Mouse (Mus musculus): ENCODE results near the gene Slc35g1. TPM values are rescaled to one million over a fixed set of nuclear protein-coding genes. Genes with fewer than 3 reads are reported as not detected.

The Slc35g1 gene
- polyA plus RNA-seq, 1 experiment from 2014 or later: 7.9 TPM

DNA sequence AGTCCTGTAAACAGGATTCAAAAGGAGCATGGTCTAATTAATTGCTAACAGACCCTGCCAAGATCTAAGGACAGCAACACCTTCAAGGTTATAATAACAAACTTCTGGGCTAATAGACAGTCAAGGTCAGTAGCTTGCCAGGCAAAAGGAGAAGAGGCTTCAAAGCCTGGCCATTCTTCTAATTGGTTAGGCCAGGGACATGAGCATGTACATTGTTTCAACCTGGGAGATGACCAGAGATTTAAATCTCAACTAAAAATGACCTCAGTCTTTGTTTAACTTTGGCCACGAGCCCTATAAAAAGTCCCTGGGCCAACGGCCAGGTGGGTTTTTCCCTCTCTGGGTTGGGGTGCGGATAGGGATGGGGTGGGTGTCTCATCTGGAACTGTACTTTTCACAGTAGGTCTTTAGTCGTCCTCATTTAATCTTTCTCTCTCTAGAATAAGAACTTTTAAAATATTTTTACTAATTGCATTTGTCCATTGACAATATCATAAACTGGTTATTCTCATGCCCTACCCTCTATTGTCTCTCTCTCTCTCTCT, 25.0 kb downstream of the Slc35g1 start:
- Histone ChIP-seq H3K4me2 (replicated peaks; ENCODE audit: low read depth, low read length) (no peak overlapping the region), H3K4me1 (ENCODE audit: insufficient read depth, low read length) (peaks cover 5% of the 10 kb centered on the region; the same call in 1 of the 2 replicates), H3K9me3 (ENCODE audit: low read length) (no peaks in the 10 kb centered on the region), H3K27ac (ENCODE audit: low read length) (no peak overlapping the region), H3K27me3 (ENCODE audit: insufficient read depth, low read length) (no peaks in the 10 kb centered on the region; the same call in 1 of the 2 replicates), H3K9ac (replicated peaks; ENCODE audit: low read length) (no peak overlapping the region), H3K4me3 (ENCODE audit: low read length) (no peak overlapping the region), H3K36me3 (ENCODE audit: insufficient read depth, low read length) (no peaks in the 10 kb centered on the region)
- ATAC-seq (ENCODE audit: low FRiP score, low TSS enrichment): no peak
- 55% methylated on average over 4 of the region's 4 CpGs for WGBS

DNA sequence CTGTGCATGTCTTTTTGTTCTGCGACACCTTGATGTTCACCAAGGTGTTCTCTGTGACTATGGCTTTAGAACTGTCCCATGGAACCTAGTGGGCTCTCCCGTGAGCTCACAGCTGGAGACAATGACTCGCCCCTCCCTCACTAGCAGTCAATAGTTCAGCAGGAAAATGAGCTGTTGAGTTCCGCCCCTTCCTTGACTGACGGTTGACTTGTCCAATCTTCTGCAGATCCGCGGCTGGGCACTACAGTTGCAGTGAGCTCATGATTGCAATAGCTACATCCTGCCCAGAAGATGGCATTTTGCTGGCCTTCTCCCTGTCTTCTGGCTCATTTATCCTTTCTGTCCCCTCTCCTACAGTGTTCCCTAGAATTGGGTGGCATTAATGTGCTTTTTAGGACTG, 25.7 kb downstream of the Slc35g1 start:
- Histone ChIP-seq H3K4me3 (ENCODE audit: low read length) (no peak overlapping the region), H3K4me2 (replicated peaks; ENCODE audit: low read depth, low read length) (no peak overlapping the region), H3K27ac (ENCODE audit: low read length) (no peak overlapping the region), H3K9me3 (ENCODE audit: low read length) (no peaks in the 10 kb centered on the region), H3K9ac (replicated peaks; ENCODE audit: low read length) (no peak overlapping the region), H3K27me3 (ENCODE audit: insufficient read depth, low read length) (no peaks in the 10 kb centered on the region; the same call in 1 of the 2 replicates), H3K4me1 (ENCODE audit: insufficient read depth, low read length) (peaks cover 5% of the 10 kb centered on the region; the same call in 1 of the 2 replicates), H3K36me3 (ENCODE audit: insufficient read depth, low read length) (no peaks in the 10 kb centered on the region)
- WGBS: 68% methylated on average over 7 of the region's 7 CpGs
- ATAC-seq (ENCODE audit: low FRiP score, low TSS enrichment): no peak

DNA sequence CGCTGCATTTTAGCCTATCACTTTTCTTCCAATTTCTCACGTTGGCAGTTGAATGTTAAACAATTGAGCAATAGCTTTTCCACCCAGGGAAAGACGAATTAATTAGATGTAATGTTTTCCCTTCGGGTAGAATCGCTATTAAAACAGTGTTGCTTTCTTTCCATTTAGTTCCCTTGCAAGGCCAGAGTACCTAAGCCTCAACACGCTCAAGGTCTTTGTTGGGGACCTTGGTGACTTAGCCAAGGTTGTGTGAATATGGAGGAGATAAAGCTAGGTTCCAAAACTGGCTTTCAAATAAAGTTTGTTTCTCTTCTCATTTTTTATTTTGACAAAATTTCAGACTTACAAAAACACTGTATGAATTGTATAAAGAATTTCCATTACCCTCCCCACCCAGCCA, 27.1 kb downstream of the Slc35g1 start:
- peaks cover 5% of the 10 kb centered on the region; the same call in 1 of the 2 replicates for H3K4me1 ChIP-seq (ENCODE audit: insufficient read depth, low read length)
- H3K9ac ChIP-seq (replicated peaks; ENCODE audit: low read length): no peak overlapping the region
- no peak for ATAC-seq (ENCODE audit: low FRiP score, low TSS enrichment)
- no peaks in the 10 kb centered on the region for H3K36me3 ChIP-seq (ENCODE audit: insufficient read depth, low read length)
- H3K27me3 ChIP-seq (ENCODE audit: insufficient read depth, low read length): no peaks in the 10 kb centered on the region; the same call in 1 of the 2 replicates
- no peak overlapping the region for H3K4me2 ChIP-seq (replicated peaks; ENCODE audit: low read depth, low read length)
- no peak overlapping the region for H3K27ac ChIP-seq (ENCODE audit: low read length)
- no peak overlapping the region for H3K4me3 ChIP-seq (ENCODE audit: low read length)
- WGBS: 45% methylated on average over 6 of the region's 6 CpGs
- H3K9me3 ChIP-seq (ENCODE audit: low read length): no peaks in the 10 kb centered on the region

DNA sequence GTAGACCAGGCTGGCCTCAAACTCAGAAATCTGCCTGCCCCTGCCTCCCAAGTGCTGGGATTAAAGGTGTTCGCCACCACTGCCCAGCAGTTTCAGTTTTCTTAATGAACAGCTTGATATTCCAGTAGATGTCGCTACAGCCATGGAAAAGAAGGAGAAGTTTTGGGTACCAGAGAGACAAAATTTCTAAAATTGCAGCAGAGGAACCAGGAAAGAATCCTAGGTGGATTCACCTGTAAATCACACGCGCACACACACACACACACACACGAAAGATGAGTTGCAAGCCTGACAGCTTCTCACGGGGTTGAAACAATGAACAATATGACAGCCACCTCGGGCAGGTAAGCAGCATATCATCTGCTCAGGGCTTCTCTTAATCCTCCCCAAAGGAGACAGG, 28.1 kb downstream of the Slc35g1 start:
- no peaks in the 10 kb centered on the region for H3K9me3 ChIP-seq (ENCODE audit: low read length)
- no peak overlapping the region for H3K4me3 ChIP-seq (ENCODE audit: low read length)
- no peaks in the 10 kb centered on the region; the same call in 1 of the 2 replicates for H3K27me3 ChIP-seq (ENCODE audit: insufficient read depth, low read length)
- H3K9ac ChIP-seq (replicated peaks; ENCODE audit: low read length): no peak overlapping the region
- no peaks in the 10 kb centered on the region for H3K36me3 ChIP-seq (ENCODE audit: insufficient read depth, low read length)
- 35% methylated on average over 7 of the region's 7 CpGs for WGBS
- no peak overlapping the region for H3K27ac ChIP-seq (ENCODE audit: low read length)
- peaks cover 5% of the 10 kb centered on the region; the same call in 1 of the 2 replicates for H3K4me1 ChIP-seq (ENCODE audit: insufficient read depth, low read length)
- H3K4me2 ChIP-seq (replicated peaks; ENCODE audit: low read depth, low read length): no peak overlapping the region
- no peak for ATAC-seq (ENCODE audit: low FRiP score, low TSS enrichment)

DNA sequence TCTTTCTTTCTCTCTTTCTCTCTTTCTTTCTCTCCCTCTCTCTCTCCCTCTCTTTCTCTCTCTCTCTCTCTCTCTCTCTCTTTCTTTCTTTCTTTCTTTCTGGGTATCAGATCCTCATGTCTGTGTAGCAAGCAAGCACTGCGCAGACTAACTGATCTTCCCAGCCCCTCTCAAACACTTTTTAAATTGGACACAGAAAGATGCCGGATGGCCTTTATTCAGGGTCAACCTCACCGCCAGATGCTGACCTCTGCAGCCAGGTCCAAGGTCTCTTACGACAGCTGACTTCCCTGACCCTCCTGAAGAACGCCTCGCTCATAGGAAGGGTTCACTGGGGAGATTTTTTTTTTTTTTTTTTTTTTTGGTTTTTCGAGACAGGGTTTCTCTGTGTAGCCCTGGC, 28.8 kb downstream of the Slc35g1 start:
- Histone ChIP-seq H3K4me3 (ENCODE audit: low read length) (no peak overlapping the region), H3K4me2 (replicated peaks; ENCODE audit: low read depth, low read length) (no peak overlapping the region), H3K27ac (ENCODE audit: low read length) (no peak overlapping the region), H3K27me3 (ENCODE audit: insufficient read depth, low read length) (no peaks in the 10 kb centered on the region; the same call in 1 of the 2 replicates), H3K9me3 (ENCODE audit: low read length) (no peaks in the 10 kb centered on the region), H3K4me1 (ENCODE audit: insufficient read depth, low read length) (peaks cover 5% of the 10 kb centered on the region; the same call in 1 of the 2 replicates), H3K36me3 (ENCODE audit: insufficient read depth, low read length) (no peaks in the 10 kb centered on the region), H3K9ac (replicated peaks; ENCODE audit: low read length) (no peak overlapping the region)
- 72% methylated on average over 6 of the region's 7 CpGs for WGBS
- ATAC-seq (ENCODE audit: low FRiP score, low TSS enrichment): no peak

DNA sequence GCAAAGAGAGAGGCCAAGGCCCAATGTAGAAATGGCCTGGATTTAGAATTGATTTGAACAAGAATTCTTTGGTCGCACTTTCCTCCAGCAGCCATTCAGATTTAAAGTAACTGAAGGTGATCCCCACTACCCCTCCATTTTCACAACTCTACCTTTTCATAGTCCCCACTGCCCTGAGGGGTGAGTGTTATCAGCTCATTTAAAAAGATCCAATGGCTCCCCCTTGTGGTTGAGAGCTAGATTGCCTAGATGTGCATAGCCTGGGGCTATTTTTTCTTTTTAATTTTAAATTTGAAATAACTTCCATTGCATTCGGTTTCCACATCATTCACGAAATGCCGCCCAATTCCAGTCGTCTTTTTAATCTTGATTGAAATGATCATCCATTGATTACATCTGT, 33.5 kb downstream of the Slc35g1 start:
- no peaks in the 10 kb centered on the region for H3K27me3 ChIP-seq (ENCODE audit: insufficient read depth, low read length)
- no peak overlapping the region for H3K4me3 ChIP-seq (ENCODE audit: low read length)
- ATAC-seq (ENCODE audit: low FRiP score, low TSS enrichment): no peak
- WGBS: 51% methylated on average over 5 of the region's 5 CpGs
- no peak overlapping the region for H3K27ac ChIP-seq (ENCODE audit: low read length)
- H3K36me3 ChIP-seq (ENCODE audit: insufficient read depth, low read length): no peaks in the 10 kb centered on the region
- H3K4me2 ChIP-seq (replicated peaks; ENCODE audit: low read depth, low read length): no peak overlapping the region
- no peak overlapping the region for H3K9ac ChIP-seq (replicated peaks; ENCODE audit: low read length)
- no peaks in the 10 kb centered on the region for H3K9me3 ChIP-seq (ENCODE audit: low read length)
- H3K4me1 ChIP-seq (ENCODE audit: insufficient read depth, low read length): no peaks in the 10 kb centered on the region

DNA sequence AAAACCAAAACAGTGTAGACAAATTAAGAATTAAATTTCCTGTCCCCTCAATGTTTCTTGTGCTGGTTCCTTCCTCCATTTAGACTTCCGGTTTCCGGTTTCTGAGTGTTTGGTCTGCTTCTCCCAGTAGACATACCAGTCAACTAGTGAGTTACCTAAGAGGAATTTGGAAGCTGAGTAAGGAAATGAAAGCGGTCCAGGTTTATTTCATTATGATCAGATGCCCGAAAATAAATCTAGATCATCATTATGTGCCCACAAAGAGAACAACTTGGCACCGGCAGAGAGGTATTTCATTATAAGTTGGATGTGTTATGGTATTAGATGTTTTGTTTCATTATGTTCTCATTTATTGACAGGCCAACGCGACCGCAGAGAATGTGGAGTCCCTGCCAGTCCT, 34.7 kb downstream of the Slc35g1 start:
- Histone ChIP-seq H3K9me3 (ENCODE audit: low read length) (no peaks in the 10 kb centered on the region), H3K27ac (ENCODE audit: low read length) (no peak overlapping the region), H3K4me3 (ENCODE audit: low read length) (no peak overlapping the region), H3K4me1 (ENCODE audit: insufficient read depth, low read length) (no peaks in the 10 kb centered on the region), H3K9ac (replicated peaks; ENCODE audit: low read length) (no peak overlapping the region), H3K27me3 (ENCODE audit: insufficient read depth, low read length) (no peaks in the 10 kb centered on the region), H3K4me2 (replicated peaks; ENCODE audit: low read depth, low read length) (no peak overlapping the region), H3K36me3 (ENCODE audit: insufficient read depth, low read length) (no peaks in the 10 kb centered on the region)
- WGBS: 85% methylated on average over 8 of the region's 8 CpGs
- no peak for ATAC-seq (ENCODE audit: low FRiP score, low TSS enrichment)

DNA sequence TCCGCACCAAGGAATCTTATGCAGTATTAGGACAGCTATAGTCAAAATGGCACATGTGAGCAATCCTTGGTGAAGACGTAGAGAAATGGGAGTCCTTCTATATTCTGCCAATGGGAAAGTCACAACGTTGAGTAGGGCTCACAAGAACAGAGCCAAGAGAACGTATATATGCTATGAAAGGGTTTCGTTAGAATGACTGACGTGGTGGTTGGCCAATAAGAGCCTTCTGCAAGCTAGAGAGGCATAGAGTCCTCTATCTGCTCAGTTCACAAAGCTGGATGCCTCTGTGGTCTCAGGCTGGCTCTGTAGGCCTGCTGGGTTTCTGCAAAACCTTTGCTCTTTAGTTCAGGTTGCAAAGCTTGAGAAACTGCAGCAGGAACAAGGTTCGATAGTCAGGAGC, 35.5 kb downstream of the Slc35g1 start:
- Histone ChIP-seq H3K27me3 (ENCODE audit: insufficient read depth, low read length) (no peaks in the 10 kb centered on the region), H3K9me3 (ENCODE audit: low read length) (peaks cover 4% of the 10 kb centered on the region), H3K9ac (replicated peaks; ENCODE audit: low read length) (no peak overlapping the region), H3K27ac (ENCODE audit: low read length) (no peak overlapping the region), H3K36me3 (ENCODE audit: insufficient read depth, low read length) (no peaks in the 10 kb centered on the region), H3K4me2 (replicated peaks; ENCODE audit: low read depth, low read length) (no peak overlapping the region), H3K4me1 (ENCODE audit: insufficient read depth, low read length) (no peaks in the 10 kb centered on the region), H3K4me3 (ENCODE audit: low read length) (no peak overlapping the region)
- no peak for ATAC-seq (ENCODE audit: low FRiP score, low TSS enrichment)
- WGBS: 83% methylated on average over 7 of the region's 7 CpGs

DNA sequence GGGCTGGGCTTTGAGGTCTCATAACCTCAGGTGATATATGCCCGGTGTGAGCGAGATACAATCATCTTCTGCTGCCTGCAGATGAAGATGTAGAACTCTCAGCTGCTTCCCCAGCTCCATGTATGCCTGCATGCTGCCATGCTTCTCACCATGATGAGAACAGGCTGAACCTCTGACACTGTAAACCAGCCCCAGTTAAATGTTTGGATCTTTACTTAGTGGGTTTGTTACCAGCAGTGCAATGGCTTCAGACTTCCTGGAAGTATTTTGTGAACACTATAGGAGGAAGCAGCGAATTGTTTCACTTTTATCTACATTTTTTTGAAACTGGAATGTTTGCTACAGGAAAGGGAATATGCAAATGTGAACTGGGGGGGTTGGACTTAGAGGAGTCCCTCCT, 36.2 kb downstream of the Slc35g1 start:
- no peak for ATAC-seq (ENCODE audit: low FRiP score, low TSS enrichment)
- Histone ChIP-seq H3K4me2 (replicated peaks; ENCODE audit: low read depth, low read length) (no peak overlapping the region), H3K9ac (replicated peaks; ENCODE audit: low read length) (no peak overlapping the region), H3K4me1 (ENCODE audit: insufficient read depth, low read length) (no peaks in the 10 kb centered on the region), H3K4me3 (ENCODE audit: low read length) (no peak overlapping the region), H3K27ac (ENCODE audit: low read length) (no peak overlapping the region), H3K9me3 (ENCODE audit: low read length) (peaks cover 4% of the 10 kb centered on the region), H3K36me3 (ENCODE audit: insufficient read depth, low read length) (no peaks in the 10 kb centered on the region), H3K27me3 (ENCODE audit: insufficient read depth, low read length) (no peaks in the 10 kb centered on the region)
- WGBS: 86% methylated on average over 3 of the region's 3 CpGs

DNA sequence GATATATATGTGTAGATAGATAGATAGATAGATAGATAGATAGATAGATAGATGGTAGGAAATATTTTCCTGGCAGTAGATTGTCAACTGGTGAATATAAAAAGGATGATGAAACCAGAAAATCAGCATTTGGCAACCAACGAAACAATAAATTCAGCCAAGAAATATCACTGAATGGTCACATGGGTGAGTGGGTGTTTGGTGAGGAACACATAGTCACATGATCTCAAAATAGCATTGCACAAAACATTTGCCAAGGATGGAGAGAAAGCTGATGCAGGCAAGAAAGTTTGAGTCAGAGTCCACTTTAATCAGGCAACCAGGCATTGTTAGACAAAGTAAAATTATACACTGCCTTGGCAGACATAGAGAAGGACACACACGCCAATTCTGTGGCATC, 37.6 kb downstream of the Slc35g1 start:
- Histone ChIP-seq H3K4me1 (ENCODE audit: insufficient read depth, low read length) (no peaks in the 10 kb centered on the region), H3K9ac (replicated peaks; ENCODE audit: low read length) (no peak overlapping the region), H3K4me3 (ENCODE audit: low read length) (no peak overlapping the region), H3K36me3 (ENCODE audit: insufficient read depth, low read length) (no peaks in the 10 kb centered on the region), H3K27ac (ENCODE audit: low read length) (no peak overlapping the region), H3K27me3 (ENCODE audit: insufficient read depth, low read length) (no peaks in the 10 kb centered on the region), H3K9me3 (ENCODE audit: low read length) (peaks cover 4% of the 10 kb centered on the region), H3K4me2 (replicated peaks; ENCODE audit: low read depth, low read length) (no peak overlapping the region)
- WGBS: 77% methylated on average over 2 of the region's 2 CpGs
- no peak for ATAC-seq (ENCODE audit: low FRiP score, low TSS enrichment)

Measured in kidney, embryonic 16.5 days (tissue).